Mouse (Mus musculus): Measurements from ENCODE around the gene Mmaa.

The Mmaa gene

DNA sequence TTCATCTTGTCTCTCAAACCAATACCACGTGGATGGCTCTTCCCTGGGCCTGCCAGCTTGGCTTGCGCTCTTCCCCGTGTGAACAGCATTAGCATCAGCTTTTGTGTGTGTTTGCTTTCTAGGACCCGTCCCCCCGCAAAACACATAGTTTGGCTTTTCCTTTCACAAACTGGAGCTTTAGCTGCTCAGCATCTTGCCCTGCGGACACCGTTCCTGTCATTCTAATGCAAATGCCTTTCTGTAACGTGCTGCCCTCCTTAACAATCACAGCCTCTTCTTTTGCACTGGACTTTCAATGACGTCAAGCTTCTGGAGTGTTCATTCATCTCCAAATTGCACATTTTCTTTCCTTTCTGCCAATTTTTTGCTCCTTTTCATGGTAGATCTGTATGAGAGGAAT, 70.4 kb downstream of the Mmaa start:
- in situ Hi-C loops (cut with MboI, MseI): loop anchor here in 1 of 2 experiments (25.0 kb wide), 1 partner anchor 1162 kb away; no protein-coding TSS in a partner anchor

DNA sequence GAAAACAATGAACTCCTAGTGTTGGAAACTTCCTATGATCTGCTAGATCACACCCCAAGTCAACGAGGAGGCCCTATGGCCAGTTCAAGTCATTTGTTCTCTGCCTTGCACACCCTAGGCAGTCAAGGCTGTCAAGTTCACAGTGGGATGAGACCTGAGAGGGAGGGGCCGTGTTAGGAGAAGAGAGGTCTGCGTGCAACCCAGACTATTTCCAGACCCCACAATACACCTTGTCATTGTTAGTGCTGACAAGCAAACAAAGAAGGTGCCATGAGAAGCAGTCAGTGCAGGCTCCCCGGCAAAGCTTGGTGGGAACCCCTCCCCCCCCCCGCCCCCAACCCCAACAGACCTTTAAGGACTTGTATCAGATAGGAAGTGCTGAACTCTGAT, 72.0 kb downstream of the Mmaa start:
- in situ Hi-C loops (cut with MboI, MseI): loop anchor here in 1 of 2 experiments (25.0 kb wide), 1 partner anchor 1160 kb away; no protein-coding TSS in a partner anchor

DNA sequence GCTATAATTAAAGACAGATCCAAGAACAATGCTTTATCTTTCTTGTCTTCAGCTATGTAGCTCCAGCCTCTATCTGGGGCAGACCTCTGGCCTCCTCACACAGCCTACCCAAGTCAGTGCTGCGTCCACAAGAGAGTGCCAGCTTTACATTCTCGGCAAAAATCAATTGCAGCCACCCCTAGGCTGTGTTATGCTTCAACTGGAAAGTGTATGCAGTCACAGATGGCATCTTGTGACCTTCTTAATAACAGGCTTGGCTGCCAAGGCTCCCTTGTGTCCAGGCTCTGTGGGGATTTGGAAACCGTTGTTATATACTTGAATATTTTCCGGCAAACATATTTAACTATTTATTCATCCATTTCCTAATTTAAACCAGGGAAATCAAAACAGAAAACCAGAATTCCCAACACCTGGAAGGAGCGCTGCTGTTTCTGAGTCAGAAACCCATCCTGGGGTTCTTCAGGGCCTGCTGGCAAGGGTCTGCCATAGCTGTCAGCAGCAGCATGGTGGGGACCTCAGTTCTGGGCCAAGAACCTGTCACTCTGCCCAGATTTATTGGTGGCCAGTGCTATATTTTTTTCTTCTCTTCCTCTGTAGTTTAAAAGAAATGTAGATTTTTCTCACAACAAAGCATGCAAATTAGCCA, 72.5 kb downstream of the Mmaa start:
- in situ Hi-C loops (cut with MboI, MseI): loop anchor here in 1 of 2 experiments (25.0 kb wide), 1 partner anchor 1160 kb away; no protein-coding TSS in a partner anchor

All from T-helper 17 cell (primary cell).